Mouse (Mus musculus) forebrain, embryonic 10.5 days (tissue): ENCODE measurements around the gene Ssh1. TPM values are rescaled to one million over a fixed set of nuclear protein-coding genes. Genes with fewer than 3 reads are reported as not detected.

Source experiments
- DNase-seq: peaks from one replicate; pipeline ENCODE4 v3.0.0-alpha.2; 2017; ENCODE audit warnings: low spot score; ENCODE audit errors: extremely low spot score
- H3K27ac ChIP-seq: fragments of 300-500 bp; sonication (generic); 2 replicates; pipeline ENCODE4 v1.5.1; 2016; ENCODE audit warnings: mild to moderate bottlenecking
- H3K27me3 ChIP-seq: fragments of 300-500 bp; sonication (generic); 2 replicates; pipeline ENCODE4 v1.6.1; 2016; ENCODE audit warnings: mild to moderate bottlenecking; ENCODE audit not compliant: poor library complexity, severe bottlenecking
- H3K36me3 ChIP-seq: fragments of 300-500 bp; sonication (generic); replicated peaks from 2 replicates; pipeline ENCODE4 v1.6.1; 2016; ENCODE audit warnings: mild to moderate bottlenecking, moderate library complexity
- H3K4me1 ChIP-seq: fragments of 300-500 bp; sonication (generic); 2 replicates; pipeline ENCODE4 v1.6.1; 2016
- H3K4me3 ChIP-seq: fragments of 300-500 bp; sonication (generic); 2 replicates; pipeline ENCODE4 v1.5.1; 2016; ENCODE audit warnings: mild to moderate bottlenecking, moderate library complexity
- H3K9me3 ChIP-seq: fragments of 300-500 bp; sonication (generic); 2 replicates; pipeline ENCODE4 v1.6.1; 2016; ENCODE audit warnings: mild to moderate bottlenecking, moderate library complexity
- WGBS: fragments of 180-500 bp; shearing (Covaris S2); methylation state at CpG from one replicate; pipeline ENCODE4 v1.1.7; 2016; 5-methylcytosine and 5-hydroxymethylcytosine counted together
- polyA plus RNA-seq: library from polyadenylated mRNA; unstranded; fragments of >200 nt; fragmentation: Nextera tagmentation; extraction: Ambion mirVana; gene quantifications from 2 replicates; pipeline ENCODE4 v1.2.1, GENCODE M21; 2016

Ssh1 gene
- polyA plus RNA-seq, 1 experiment from 2014 or later, result 13.9 TPM

DNA sequence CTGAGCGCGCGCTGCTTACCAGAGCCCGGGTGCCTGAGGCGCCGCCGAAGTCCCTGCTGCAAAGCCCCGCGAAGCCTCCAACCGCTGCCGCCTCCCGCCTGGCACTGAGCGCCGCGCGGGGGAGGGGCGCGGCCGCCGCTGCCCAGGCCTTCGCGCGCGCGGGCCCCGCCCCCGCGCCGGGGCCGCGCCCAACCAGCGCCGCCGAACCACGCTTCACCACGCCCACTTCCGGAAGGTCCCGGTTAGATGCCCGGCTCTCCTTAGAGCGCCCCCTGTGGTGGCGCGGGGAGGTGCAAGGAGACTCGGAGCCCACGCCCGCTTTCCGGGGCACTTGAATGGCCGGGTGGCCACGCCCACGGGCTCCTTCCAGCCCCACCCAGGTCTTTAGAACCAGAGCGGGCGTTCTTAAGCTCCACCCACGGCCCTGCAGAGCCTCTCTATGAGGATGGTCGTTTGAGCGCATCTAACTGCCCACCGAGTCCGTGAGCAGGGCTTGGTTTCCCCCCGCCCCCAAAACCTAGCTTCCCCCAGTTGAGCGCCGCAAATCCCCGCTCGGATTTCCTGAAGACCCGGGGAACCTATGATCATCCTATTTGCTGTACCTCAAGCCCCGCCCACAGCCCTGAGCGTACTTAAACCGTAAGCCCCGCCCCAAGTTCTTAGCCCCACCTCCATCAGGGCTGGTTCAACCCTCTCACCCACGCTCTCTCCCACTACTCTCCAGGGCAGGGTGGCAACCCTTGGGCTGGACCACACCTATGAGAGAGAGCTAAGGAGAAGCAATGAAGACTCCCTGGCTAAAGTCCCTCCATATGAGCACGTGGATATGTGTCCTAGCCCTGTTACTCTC lies 84.9 kb downstream of the Ssh1 start, which contains the start of gene Coro1c:
Gene Coro1c (minus strand): TSS at position 167 of the 850 bp plus-strand sequence.
- H3K9me3 ChIP-seq, result no peaks in the 10 kb centered on the region
- peak within 1 kb of the TSS; percentile 98 for H3K27ac ChIP-seq
- DNase-seq, result peak; percentile 99
- peaks cover 67% of the 10 kb centered on the region for H3K4me1 ChIP-seq
- no peaks in the 10 kb centered on the region; the same call in 1 of the 2 replicates for H3K36me3 ChIP-seq
- H3K27me3 ChIP-seq, result no peaks in the 10 kb centered on the region
- peak within 1 kb of the TSS; percentile 98 for H3K4me3 ChIP-seq
- WGBS, result under 1% methylated on average over 67 of the region's 68 CpGs

DNA sequence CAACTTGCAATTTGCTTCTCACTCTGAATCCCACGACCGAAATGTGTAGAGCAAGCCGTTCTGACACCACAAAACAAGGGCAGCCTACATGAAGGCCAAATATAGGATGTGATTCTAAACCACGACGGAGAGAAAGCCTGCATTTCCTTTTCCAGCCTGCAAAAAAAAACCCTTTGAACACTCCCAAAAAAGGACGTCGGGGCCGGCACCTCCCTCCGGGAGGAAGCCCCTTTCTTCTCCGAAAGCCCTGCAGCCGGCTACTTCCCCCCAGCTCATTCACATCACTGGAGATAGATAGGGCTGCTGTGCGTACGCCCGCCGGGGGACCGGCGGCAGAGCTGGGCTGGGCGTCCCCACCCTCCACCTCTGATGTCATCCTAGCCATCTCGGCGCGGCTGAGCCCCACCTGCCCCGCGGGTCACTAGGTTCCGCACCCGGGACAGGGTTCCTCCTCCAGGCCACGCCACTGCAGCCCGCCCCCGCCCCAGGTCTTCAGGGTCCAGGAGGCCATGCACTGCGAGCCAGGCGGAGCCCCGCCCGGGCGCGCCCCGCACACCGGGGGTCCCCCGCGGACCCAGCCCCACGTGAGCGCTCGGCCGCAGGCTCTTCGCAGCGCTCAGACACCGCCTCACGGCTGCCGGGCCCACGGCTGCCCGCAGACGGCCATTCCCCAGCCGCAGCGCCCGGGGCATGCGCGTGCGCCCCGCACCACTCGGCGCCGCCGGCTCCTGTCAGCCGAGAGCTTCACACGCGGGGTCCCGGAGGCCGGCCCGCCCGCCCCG lies 85.7 kb downstream of the Ssh1 start:
- peak overlapping the region; percentile 98 for H3K4me3 ChIP-seq
- peak overlapping the region; percentile 98 for H3K27ac ChIP-seq
- no peaks in the 10 kb centered on the region for H3K9me3 ChIP-seq
- H3K27me3 ChIP-seq, result no peaks in the 10 kb centered on the region
- no peaks in the 10 kb centered on the region; the same call in 1 of the 2 replicates for H3K36me3 ChIP-seq
- under 1% methylated on average over 69 of the region's 69 CpGs for WGBS
- peaks cover 75% of the 10 kb centered on the region for H3K4me1 ChIP-seq
- DNase-seq, result peak; percentile 69

DNA sequence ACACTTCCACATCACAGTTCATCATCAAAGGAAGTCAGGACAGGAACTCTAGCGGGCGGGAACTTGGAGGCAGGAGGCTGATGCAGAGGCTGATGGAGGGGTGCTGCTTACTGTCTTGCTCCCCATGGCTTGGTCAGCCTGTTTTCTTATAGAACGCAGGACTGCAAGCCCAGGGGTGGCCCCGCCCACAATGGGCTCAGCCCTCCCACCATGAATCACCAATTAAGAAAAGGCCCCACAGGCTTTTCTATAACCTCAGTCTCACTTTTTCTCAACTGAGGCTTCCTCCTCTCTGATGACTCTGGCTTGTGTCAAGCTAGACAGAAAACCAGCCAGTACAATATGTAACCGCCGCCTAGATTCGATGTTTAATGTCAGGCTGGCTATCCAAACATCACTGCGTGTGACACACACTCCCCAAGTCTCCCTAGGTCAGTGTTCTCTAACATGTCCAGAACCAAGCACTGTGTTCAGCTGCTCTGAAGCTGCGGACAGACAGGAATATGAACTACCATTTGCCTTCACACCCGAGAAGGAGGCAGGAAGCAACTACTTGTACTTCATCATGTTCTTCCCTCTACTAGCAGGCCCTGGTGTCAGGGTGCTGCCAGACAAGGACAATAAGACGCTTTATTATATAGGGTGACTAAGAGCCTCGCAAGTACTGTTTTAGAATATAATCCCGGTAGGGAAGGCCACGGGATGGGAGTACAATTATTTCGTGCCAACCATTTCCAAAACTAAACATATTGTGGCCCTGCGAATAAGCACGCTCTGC lies 86.5 kb downstream of the Ssh1 start:
- Histone ChIP-seq H3K9me3 (no peaks in the 10 kb centered on the region), H3K27me3 (no peaks in the 10 kb centered on the region), H3K4me3 (peak overlapping the region; percentile 98), H3K4me1 (peaks cover 83% of the 10 kb centered on the region), H3K27ac (peak overlapping the region; percentile 98), H3K36me3 (peaks cover 3% of the 10 kb centered on the region; the same call in 1 of the 2 replicates)
- peak; percentile 43 for DNase-seq
- WGBS, result 31% methylated on average over 17 of the region's 17 CpGs

DNA sequence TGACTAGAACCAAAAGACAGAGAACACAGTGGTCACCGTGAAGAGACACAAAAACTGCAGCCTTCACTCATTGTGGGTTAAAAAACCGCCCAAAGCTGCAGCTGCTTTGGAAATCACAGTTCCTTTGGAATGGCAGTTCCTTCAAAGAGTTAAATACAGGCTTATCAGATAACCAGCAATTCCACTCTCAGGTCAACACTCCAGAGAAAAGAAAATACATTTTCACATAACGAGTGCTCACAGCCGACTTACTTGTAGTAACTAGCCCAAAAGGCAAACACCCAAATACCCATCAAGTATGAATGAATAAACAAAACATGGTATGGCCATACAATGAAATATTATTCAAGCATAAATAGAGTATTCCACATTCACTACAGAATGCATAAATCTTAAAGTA lies 88.7 kb downstream of the Ssh1 start:
- H3K4me3 ChIP-seq, result peak overlapping the region; percentile 98; the same call in 1 of the 2 replicates

DNA sequence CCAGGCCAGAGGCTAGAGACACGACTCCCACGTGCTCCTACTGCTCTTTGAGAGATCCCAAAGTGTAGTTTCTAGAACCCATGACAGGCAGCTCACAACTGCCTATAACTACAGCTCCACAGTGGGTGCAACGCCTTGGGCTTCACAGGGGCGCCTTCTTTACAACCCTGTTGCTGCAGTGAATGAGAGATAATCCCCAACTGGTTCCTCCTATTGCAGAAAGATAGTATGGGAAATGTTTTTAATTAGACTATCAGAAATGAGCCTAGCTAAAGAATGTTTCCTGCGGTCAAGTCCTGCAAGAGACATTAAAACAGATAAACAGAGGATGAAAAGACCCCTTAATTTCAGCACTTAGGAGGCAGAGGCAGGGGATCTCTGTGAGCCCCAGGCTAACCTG lies 90.7 kb downstream of the Ssh1 start:
- H3K36me3 ChIP-seq, result peaks cover 3% of the 10 kb centered on the region; the same call in 1 of the 2 replicates
- 0 out of 2 replicates have a peak overlapping the region, but pooled peaks have one; percentile 30 for H3K27ac ChIP-seq
- H3K9me3 ChIP-seq, result no peaks in the 10 kb centered on the region
- H3K4me1 ChIP-seq, result peaks cover 73% of the 10 kb centered on the region
- H3K4me3 ChIP-seq, result no peak overlapping the region
- 77% methylated on average over 5 of the region's 5 CpGs for WGBS
- no peaks in the 10 kb centered on the region for H3K27me3 ChIP-seq
- DNase-seq, result no peak

More for the DNA sequence above, 88.7 kb downstream of the Ssh1 start:
- DNase-seq, result no peak
- Histone ChIP-seq H3K9me3 (no peaks in the 10 kb centered on the region), H3K27ac (no peak overlapping the region), H3K27me3 (no peaks in the 10 kb centered on the region), H3K36me3 (peaks cover 3% of the 10 kb centered on the region; the same call in 1 of the 2 replicates), H3K4me1 (peaks cover 89% of the 10 kb centered on the region)
- 60% methylated on average over 4 of the region's 4 CpGs for whole genome bisulfite sequencing

DNA sequence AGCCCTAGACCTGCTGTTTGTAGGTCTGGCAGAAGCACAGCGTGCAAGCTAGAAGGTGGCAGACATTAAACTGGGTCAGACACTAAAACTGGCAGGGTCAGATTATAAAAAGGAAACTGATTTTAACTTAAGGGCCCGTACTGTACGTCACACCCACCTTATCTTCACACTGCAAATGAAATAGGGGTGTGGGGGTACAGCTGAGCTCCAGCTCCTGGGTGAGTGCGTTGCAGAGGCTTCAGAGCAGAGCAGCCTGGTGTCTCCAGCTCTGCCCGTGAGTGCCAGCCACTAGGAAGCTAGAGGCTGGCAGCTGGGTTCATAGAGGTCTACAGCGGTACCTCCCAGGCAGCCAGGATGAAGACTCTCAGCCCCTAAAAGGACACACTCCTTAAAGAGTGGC lies 91.7 kb downstream of the Ssh1 start:
- H3K27me3 ChIP-seq, result no peaks in the 10 kb centered on the region
- H3K36me3 ChIP-seq, result peaks cover 3% of the 10 kb centered on the region; the same call in 1 of the 2 replicates
- no peak for DNase-seq
- no peaks in the 10 kb centered on the region for H3K9me3 ChIP-seq
- H3K4me1 ChIP-seq, result peaks cover 71% of the 10 kb centered on the region
- H3K4me3 ChIP-seq, result no peak overlapping the region
- H3K27ac ChIP-seq, result no peak overlapping the region
- 86% methylated on average over 6 of the region's 6 CpGs for WGBS

DNA sequence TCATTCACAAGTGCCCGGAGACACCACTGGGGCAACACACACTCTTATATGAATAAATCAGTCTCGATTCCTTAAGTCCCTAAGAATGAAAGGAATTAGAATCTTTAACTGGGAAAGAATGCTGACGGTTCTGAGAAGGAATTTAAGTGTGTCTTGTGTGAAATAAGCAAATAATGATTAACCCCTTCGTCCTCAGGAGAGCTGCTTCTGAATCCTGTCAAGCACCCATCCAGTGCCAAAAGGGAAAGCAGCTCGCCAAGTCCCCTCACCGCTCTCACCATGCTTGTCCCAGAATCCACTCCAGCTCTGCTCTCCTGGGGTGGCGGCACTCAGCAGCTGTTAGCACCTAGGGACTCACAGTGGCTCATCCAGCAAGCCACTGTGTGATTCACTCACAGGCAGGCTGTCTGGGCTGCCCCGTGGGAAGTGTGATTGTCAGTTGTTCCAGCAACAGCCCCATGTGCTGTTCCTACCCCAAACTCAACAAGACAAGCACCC lies 92.6 kb downstream of the Ssh1 start:
- no peaks in the 10 kb centered on the region for H3K9me3 ChIP-seq
- WGBS, result 71% methylated on average over 8 of the region's 8 CpGs
- peaks cover 66% of the 10 kb centered on the region for H3K4me1 ChIP-seq
- no peaks in the 10 kb centered on the region for H3K27me3 ChIP-seq
- H3K36me3 ChIP-seq, result peaks cover 3% of the 10 kb centered on the region; the same call in 1 of the 2 replicates
- no peak for DNase-seq
- H3K4me3 ChIP-seq, result no peak overlapping the region
- no peak overlapping the region for H3K27ac ChIP-seq

DNA sequence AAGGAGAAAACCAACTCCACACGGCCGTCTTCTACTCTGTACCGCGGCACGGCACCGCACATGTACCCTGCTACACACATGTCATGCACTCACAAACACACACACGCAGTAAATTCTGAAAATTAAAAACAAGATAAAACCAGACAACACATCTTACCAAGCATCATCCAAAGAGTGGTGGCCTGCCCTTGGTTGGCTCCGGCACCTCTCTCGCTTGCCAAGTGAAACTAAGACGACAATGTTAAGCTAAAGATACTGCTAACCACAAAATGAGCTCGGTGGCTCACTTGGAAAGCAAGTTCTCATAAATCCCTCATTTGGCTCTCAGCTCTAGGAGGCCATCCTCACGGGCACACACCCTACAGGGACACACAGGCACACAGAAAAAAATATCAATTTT lies 94.2 kb downstream of the Ssh1 start:
- H3K27me3 ChIP-seq, result no peaks in the 10 kb centered on the region
- no peak for DNase-seq
- WGBS, result 93% methylated on average over 12 of the region's 12 CpGs
- no peak overlapping the region for H3K27ac ChIP-seq
- no peaks in the 10 kb centered on the region for H3K9me3 ChIP-seq
- H3K4me1 ChIP-seq, result peaks cover 56% of the 10 kb centered on the region
- peaks cover 8% of the 10 kb centered on the region for H3K36me3 ChIP-seq
- H3K4me3 ChIP-seq, result no peak overlapping the region

DNA sequence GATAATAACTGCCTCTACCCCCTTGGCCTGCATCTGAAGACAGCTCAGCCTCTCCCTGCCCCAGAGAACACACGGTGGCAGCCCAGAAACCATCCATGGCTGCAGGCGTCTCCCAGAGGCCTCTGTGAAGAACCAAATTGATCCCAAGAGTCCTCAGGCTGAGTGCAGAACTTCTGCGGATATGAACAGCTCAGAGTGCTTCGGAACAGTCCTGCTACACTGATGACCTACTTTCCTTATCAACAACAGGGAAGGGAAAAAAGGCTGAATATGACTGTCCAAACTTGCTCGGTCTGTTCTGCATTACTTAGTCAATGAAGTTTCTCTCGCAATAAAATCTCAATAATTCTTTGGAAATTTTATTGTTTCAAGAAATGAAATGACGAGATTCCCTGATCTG lies 101.7 kb downstream of the Ssh1 start:
- H3K9me3 ChIP-seq, result no peaks in the 10 kb centered on the region
- H3K27ac ChIP-seq, result no peak overlapping the region
- 88% methylated on average over 7 of the region's 7 CpGs for WGBS
- H3K4me3 ChIP-seq, result no peak overlapping the region
- H3K36me3 ChIP-seq, result peaks cover 16% of the 10 kb centered on the region
- no peaks in the 10 kb centered on the region for H3K27me3 ChIP-seq
- no peak for DNase-seq
- H3K4me1 ChIP-seq, result peaks cover 39% of the 10 kb centered on the region

DNA sequence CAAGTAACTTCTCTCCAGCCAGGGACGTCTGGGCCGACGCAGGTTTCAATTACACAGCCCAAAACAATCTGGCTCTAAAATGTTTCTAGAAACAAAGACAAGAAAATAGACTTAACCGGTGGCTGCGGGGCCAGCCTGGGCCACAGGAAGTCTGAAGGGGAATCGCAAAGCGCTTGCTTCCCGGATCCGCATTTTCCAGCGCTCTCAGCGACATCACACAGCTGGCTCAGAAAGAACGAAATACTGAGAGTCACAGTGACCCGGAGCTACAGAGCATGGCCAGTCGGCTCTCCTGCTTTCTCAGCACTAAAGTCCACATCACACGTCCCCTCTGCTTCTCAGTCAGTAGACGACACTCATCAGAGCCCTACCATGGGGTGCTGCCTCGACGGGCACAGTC lies 102.8 kb downstream of the Ssh1 start:
- H3K9me3 ChIP-seq, result no peaks in the 10 kb centered on the region
- H3K27me3 ChIP-seq, result no peaks in the 10 kb centered on the region
- H3K4me3 ChIP-seq, result no peak overlapping the region
- no peak for DNase-seq
- 90% methylated on average over 18 of the region's 18 CpGs for WGBS
- H3K4me1 ChIP-seq, result peaks cover 40% of the 10 kb centered on the region
- H3K27ac ChIP-seq, result no peak overlapping the region
- H3K36me3 ChIP-seq, result peaks cover 16% of the 10 kb centered on the region

DNA sequence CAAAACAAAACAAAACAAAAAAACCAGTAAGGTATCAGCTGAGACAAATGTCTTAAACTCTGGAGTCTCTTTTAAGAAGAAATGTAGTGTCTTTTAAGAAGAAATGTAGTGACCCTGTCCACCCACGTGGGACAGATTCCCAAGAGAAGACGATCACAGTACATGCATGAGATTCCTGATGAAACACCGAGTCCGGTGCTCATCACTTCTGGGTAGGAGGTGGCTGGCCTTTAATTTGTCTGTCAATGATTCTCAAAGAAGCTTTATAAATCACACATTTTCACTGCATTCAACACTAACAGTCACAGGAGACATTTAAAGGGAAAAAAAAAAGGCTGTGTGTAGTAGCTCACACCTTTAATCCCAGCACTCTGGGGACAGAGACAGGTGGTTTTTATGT lies 103.8 kb downstream of the Ssh1 start:
- 74% methylated on average over 4 of the region's 4 CpGs for WGBS
- no peak for DNase-seq
- H3K9me3 ChIP-seq, result no peaks in the 10 kb centered on the region
- H3K4me3 ChIP-seq, result no peak overlapping the region
- no peaks in the 10 kb centered on the region for H3K27me3 ChIP-seq
- no peak overlapping the region for H3K27ac ChIP-seq
- H3K4me1 ChIP-seq, result peaks cover 47% of the 10 kb centered on the region
- H3K36me3 ChIP-seq, result peaks cover 14% of the 10 kb centered on the region
